Mouse (Mus musculus): ENCODE data around the gene Ube2a. TPM values are rescaled to one million over a fixed set of nuclear protein-coding genes. Genes with fewer than 3 reads are reported as not detected.

Ube2a gene
- 113 and 130 TPM in 2 replicates for polyA plus RNA-seq (2015; fragmentation: Nextera tagmentation; extraction: Ambion mirVana)

GRCm38 (mm10) chrX:36873765-36874164, at the start of gene Ube2a, which contains the start of gene C330007P06Rik:
Gene Ube2a (plus strand): TSS chrX:36873900.
Gene C330007P06Rik (minus strand): TSS chrX:36874111.
- Histone ChIP-seq H3K9me3 (no peaks in the 10 kb centered on the region), H3K4me1 (peaks cover 5% of the 10 kb centered on the region; the same call in 1 of the 2 replicates), H3K4me2 (peak within 1 kb of the TSS; percentile 69), H3K27ac (replicated peaks) (peak within 1 kb of the TSS; percentile 77), H3K4me3 (peak within 1 kb of the TSS; percentile 75), H3K27me3 (replicated peaks) (0 out of 2 replicates have a peak, but pooled peaks cover 4% of the 10 kb centered on the region), H3K36me3 (peaks cover 3% of the 10 kb centered on the region; the same call in 1 of the 2 replicates), H3K9ac (peak within 1 kb of the TSS; percentile 89)
- ATAC-seq (ENCODE audit: extremely low read depth, insufficient number of reproducible peaks, low FRiP score, low TSS enrichment): no peak
- WGBS: 18% methylated on average over 8 of the region's 8 CpGs

DNA sequence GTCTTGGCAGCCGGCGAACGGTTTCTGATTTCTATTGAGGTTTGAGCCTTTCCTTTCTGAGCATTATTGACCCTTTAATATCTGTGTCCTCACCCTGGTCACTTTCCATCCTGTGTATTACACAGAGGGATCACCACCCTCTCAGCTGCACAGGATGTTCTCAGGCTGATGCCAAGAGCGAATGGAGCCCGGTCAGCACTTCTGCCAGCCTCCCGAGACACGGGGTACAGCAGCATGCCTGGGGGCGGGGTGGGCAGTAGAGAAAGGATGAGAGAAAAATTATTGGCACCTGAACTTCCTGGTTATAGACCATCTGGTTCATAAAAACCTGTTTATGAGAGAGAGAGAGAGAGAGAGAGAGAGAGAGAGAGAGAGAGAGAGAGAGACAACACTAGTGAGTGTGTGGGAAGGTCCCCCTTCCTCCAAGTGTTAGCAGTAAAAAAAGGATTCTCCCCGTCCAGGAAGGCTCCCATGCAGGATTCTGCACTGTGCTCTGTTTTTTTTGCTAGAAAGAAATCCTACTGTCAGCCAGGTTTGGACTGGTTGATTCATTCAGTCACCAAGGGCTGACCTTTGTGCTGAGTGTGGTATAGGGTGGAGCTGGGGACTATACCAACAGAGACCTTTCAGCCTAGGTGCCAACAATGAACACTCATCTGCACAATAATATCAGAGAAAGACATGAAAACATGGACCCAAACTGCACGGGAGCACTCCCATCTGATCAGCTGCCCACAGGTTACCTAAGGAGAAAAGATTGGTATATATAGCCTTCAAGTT, 49.6 kb upstream of the Ube2a start:
- H3K4me1 ChIP-seq: no peaks in the 10 kb centered on the region
- H3K27ac ChIP-seq (replicated peaks): no peak overlapping the region
- no peak overlapping the region for H3K9ac ChIP-seq
- no peaks in the 10 kb centered on the region for H3K9me3 ChIP-seq
- no peak overlapping the region for H3K4me2 ChIP-seq
- WGBS: 81% methylated on average over 10 of the region's 10 CpGs
- H3K4me3 ChIP-seq: no peak overlapping the region
- no peaks in the 10 kb centered on the region for H3K36me3 ChIP-seq
- ATAC-seq (ENCODE audit: extremely low read depth, insufficient number of reproducible peaks, low FRiP score, low TSS enrichment): no peak
- no peaks in the 10 kb centered on the region for H3K27me3 ChIP-seq (replicated peaks)

- no peak overlapping the region for H3K4me3 ChIP-seq
- H3K9me3 ChIP-seq: no peaks in the 10 kb centered on the region
- no peak for ATAC-seq (ENCODE audit: extremely low read depth, insufficient number of reproducible peaks, low FRiP score, low TSS enrichment)
- H3K4me1 ChIP-seq: peaks cover 3% of the 10 kb centered on the region; the same call in 1 of the 2 replicates
- no peak overlapping the region for H3K27ac ChIP-seq (replicated peaks)
- no peaks in the 10 kb centered on the region for H3K27me3 ChIP-seq (replicated peaks)
- WGBS: 52% methylated on average over 2 of the region's 2 CpGs
- no peaks in the 10 kb centered on the region for H3K36me3 ChIP-seq
- no peak overlapping the region for H3K9ac ChIP-seq
- H3K4me2 ChIP-seq: no peak overlapping the region
Observed at GRCm38 (mm10) chrX:36825032-36825431, 48.7 kb upstream of the Ube2a start.

GRCm38 (mm10) chrX:36826873-36827272, 46.8 kb upstream of the Ube2a start:
- Histone ChIP-seq H3K4me2 (no peak overlapping the region), H3K27ac (replicated peaks) (no peak overlapping the region), H3K9me3 (no peaks in the 10 kb centered on the region), H3K4me1 (peaks cover 18% of the 10 kb centered on the region), H3K9ac (no peak overlapping the region), H3K4me3 (no peak overlapping the region), H3K27me3 (replicated peaks) (no peaks in the 10 kb centered on the region), H3K36me3 (no peaks in the 10 kb centered on the region)
- 86% methylated on average over 4 of the region's 5 CpGs for WGBS
- ATAC-seq (ENCODE audit: extremely low read depth, insufficient number of reproducible peaks, low FRiP score, low TSS enrichment): no peak

DNA sequence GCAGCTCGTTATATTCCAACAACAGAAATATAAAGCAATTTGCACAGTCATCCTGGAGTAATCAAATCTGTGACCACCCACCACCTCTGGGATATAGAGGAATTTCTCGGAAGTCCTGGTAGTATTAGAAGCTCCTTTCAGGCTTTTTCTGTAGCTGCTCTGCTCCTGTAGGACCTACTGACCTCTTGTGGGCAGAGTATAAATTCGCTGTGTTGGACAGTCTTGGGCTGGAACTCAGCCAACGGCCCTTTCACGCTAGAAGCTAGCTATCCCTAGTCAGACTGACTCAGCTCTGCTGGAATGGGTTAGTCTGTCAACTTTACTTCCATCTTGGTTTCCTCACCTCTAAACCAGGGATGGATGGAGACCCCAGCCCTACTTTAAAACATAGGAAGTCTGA, 43.4 kb upstream of the Ube2a start:
- H3K27ac ChIP-seq (replicated peaks): no peak overlapping the region
- ATAC-seq (ENCODE audit: extremely low read depth, insufficient number of reproducible peaks, low FRiP score, low TSS enrichment): no peak
- H3K36me3 ChIP-seq: no peaks in the 10 kb centered on the region
- 20% methylated on average over 5 of the region's 5 CpGs for WGBS
- peaks cover 28% of the 10 kb centered on the region for H3K4me1 ChIP-seq
- no peaks in the 10 kb centered on the region for H3K9me3 ChIP-seq
- H3K9ac ChIP-seq: no peak overlapping the region
- no peak overlapping the region for H3K4me3 ChIP-seq
- no peaks in the 10 kb centered on the region for H3K27me3 ChIP-seq (replicated peaks)
- H3K4me2 ChIP-seq: no peak overlapping the region

DNA sequence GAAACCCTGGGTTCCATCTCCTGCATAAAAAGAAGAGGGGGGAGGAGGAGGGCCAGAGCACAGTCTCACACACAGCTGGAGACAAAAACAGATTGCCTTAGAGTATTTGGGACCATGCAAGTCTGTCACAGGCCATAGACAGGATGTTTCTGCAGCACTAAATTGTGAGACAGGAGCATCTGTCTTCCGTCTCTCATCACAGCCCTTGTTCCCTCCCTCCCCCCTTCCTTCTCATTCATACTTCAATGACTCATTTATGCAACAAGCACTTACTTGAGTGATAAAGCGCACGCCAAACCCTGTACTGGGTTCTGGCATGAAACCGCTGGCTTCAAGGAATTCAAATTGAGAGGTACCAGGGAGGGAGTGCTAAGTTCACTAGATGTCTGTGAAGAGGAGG, 42.1 kb upstream of the Ube2a start:
- Histone ChIP-seq H3K36me3 (no peaks in the 10 kb centered on the region), H3K4me1 (peaks cover 28% of the 10 kb centered on the region), H3K27me3 (replicated peaks) (no peaks in the 10 kb centered on the region), H3K27ac (replicated peaks) (peak overlapping the region; percentile 54), H3K9me3 (no peaks in the 10 kb centered on the region), H3K9ac (no peak overlapping the region), H3K4me2 (no peak overlapping the region), H3K4me3 (no peak overlapping the region)
- WGBS: 32% methylated on average over 4 of the region's 4 CpGs
- ATAC-seq (ENCODE audit: extremely low read depth, insufficient number of reproducible peaks, low FRiP score, low TSS enrichment): no peak

GRCm38 (mm10) chrX:36833397-36834084, 40.2 kb upstream of the Ube2a start:
- Histone ChIP-seq H3K4me1 (peaks cover 28% of the 10 kb centered on the region), H3K36me3 (no peaks in the 10 kb centered on the region), H3K4me3 (peak overlapping the region; percentile 29), H3K4me2 (peak overlapping the region; percentile 60), H3K9me3 (no peaks in the 10 kb centered on the region), H3K27me3 (replicated peaks) (no peaks in the 10 kb centered on the region), H3K27ac (replicated peaks) (no peak overlapping the region), H3K9ac (peak overlapping the region; percentile 52; the same call in 1 of the 2 replicates)
- WGBS: 19% methylated on average over 19 of the region's 19 CpGs
- no peak for ATAC-seq (ENCODE audit: extremely low read depth, insufficient number of reproducible peaks, low FRiP score, low TSS enrichment)

- H3K9me3 ChIP-seq: no peaks in the 10 kb centered on the region
- peaks cover 7% of the 10 kb centered on the region for H3K4me1 ChIP-seq
- H3K4me3 ChIP-seq: no peak overlapping the region
- no peak overlapping the region for H3K4me2 ChIP-seq
- ATAC-seq (ENCODE audit: extremely low read depth, insufficient number of reproducible peaks, low FRiP score, low TSS enrichment): no peak
- no peak overlapping the region for H3K9ac ChIP-seq
- H3K36me3 ChIP-seq: no peaks in the 10 kb centered on the region
- 54% methylated on average over 6 of the region's 6 CpGs for WGBS
- H3K27ac ChIP-seq (replicated peaks): no peak overlapping the region
- H3K27me3 ChIP-seq (replicated peaks): no peaks in the 10 kb centered on the region
Observed at GRCm38 (mm10) chrX:36837069-36837676, 36.5 kb upstream of the Ube2a start.

DNA sequence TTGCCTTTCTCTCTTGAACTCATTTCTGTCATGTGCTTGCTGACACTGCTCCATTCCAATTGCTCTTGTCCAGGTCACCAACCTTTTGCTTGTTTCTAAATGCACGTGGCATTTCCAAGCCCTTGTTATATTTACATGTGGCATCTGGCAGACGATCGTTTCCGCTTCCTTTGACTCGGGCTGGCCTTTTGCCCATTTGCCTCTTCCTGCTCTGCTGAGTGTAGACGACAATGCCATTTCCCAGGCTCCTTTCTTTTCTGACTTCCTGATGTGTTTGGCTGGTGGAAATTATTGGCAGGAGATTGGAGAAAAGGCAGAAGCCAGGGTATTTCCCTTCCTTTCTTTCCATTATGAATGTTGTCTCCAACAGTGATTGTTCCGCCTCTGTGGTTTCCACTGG, 34.3 kb upstream of the Ube2a start:
- WGBS: 54% methylated on average over 7 of the region's 7 CpGs
- Histone ChIP-seq H3K4me3 (no peak overlapping the region), H3K9ac (no peak overlapping the region), H3K9me3 (no peaks in the 10 kb centered on the region), H3K27ac (replicated peaks) (peak overlapping the region; percentile 39; the same call in 1 of the 2 replicates), H3K4me1 (no peaks in the 10 kb centered on the region), H3K36me3 (no peaks in the 10 kb centered on the region), H3K4me2 (no peak overlapping the region), H3K27me3 (replicated peaks) (no peaks in the 10 kb centered on the region)
- ATAC-seq (ENCODE audit: extremely low read depth, insufficient number of reproducible peaks, low FRiP score, low TSS enrichment): no peak

GRCm38 (mm10) chrX:36841698-36842097, 32.0 kb upstream of the Ube2a start:
- ATAC-seq (ENCODE audit: extremely low read depth, insufficient number of reproducible peaks, low FRiP score, low TSS enrichment): no peak
- 0 out of 2 replicates have a peak, but pooled peaks cover 2% of the 10 kb centered on the region for H3K36me3 ChIP-seq
- H3K4me1 ChIP-seq: no peaks in the 10 kb centered on the region
- no peaks in the 10 kb centered on the region for H3K27me3 ChIP-seq (replicated peaks)
- no peak overlapping the region for H3K9ac ChIP-seq
- no peak overlapping the region for H3K4me3 ChIP-seq
- 70% methylated on average over 6 of the region's 6 CpGs for WGBS
- H3K4me2 ChIP-seq: no peak overlapping the region
- H3K9me3 ChIP-seq: no peaks in the 10 kb centered on the region
- no peak overlapping the region for H3K27ac ChIP-seq (replicated peaks)

DNA sequence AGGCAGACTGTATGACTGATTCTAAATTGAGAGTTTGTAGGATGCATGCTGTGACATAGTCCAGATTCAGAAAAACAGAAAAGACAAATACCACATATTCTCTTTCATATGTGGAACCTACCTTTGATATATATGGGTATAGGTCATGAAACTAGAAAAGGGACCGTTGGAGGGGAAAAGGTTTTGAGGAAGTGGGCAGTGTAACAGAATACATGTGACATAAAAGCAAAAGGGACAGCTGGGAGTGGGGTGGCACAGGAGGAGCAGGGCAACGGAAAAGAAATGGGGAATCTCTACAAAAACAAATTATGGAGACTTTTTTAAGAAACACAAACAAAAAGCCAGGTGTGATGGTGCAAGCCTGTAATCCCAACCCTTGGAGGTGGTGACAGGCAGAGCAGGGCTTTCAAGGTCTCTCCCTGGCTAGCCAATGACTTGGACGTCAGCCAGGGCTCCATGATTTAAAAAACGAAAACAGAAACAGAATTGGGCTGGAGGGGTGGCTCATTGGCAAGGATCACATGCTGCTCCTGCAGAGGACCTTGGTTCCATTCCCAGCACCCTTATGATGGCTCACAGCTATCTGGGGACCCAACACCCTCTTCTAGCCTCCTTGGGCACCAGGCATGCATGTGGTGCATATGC, 30.2 kb upstream of the Ube2a start:
- Histone ChIP-seq H3K4me2 (no peak overlapping the region), H3K36me3 (0 out of 2 replicates have a peak, but pooled peaks cover 7% of the 10 kb centered on the region), H3K4me3 (no peak overlapping the region), H3K9me3 (no peaks in the 10 kb centered on the region), H3K27ac (replicated peaks) (no peak overlapping the region), H3K9ac (no peak overlapping the region), H3K4me1 (no peaks in the 10 kb centered on the region), H3K27me3 (replicated peaks) (no peaks in the 10 kb centered on the region)
- WGBS: 57% methylated on average over 4 of the region's 4 CpGs
- ATAC-seq (ENCODE audit: extremely low read depth, insufficient number of reproducible peaks, low FRiP score, low TSS enrichment): no peak
